Mouse (Mus musculus): Measurements from ENCODE around the gene Capn13. TPM values are rescaled to one million over a fixed set of nuclear protein-coding genes. Genes with fewer than 3 reads are reported as not detected.
A peak's percentile ranks its signal among the peaks of the same experiment; 100 is the strongest.
"Not testable (repeated sequence)": the region's sequence is repeated elsewhere in the genome, so short reads cannot be mapped to it uniquely, and the experiment has no call there.

Gene Capn13
- total RNA-seq, 1 experiment from 2014 or later: 0.10 TPM

GRCm38 (mm10) chr17:73298981-73299380 is 101.7 kb downstream of the Capn13 start:
- no peak for ATAC-seq (replicated peaks; ENCODE audit: insufficient number of reproducible peaks, low FRiP score, low TSS enrichment, poor library complexity, severe bottlenecking)

DNA sequence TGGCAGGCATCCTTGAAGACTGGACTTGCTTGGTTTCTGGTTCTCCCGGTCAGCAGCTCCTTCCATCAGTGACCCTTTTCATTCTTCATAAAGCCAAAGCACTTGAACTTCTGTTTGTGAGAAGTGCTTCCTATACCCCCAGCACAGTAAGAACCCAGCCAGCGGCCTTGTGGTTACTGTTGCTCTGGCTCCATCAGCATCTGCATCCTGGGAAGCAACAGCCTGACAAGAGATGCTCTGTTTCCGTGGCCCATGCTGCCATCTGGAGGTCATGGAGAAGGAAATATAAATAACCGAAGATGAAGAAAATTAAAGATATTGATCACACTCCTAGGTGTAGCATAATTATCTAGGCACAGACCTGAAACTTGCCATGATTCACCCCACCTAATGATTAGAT is 103.8 kb downstream of the Capn13 start:
- no peak for ATAC-seq (replicated peaks; ENCODE audit: insufficient number of reproducible peaks, low FRiP score, low TSS enrichment, poor library complexity, severe bottlenecking)

DNA sequence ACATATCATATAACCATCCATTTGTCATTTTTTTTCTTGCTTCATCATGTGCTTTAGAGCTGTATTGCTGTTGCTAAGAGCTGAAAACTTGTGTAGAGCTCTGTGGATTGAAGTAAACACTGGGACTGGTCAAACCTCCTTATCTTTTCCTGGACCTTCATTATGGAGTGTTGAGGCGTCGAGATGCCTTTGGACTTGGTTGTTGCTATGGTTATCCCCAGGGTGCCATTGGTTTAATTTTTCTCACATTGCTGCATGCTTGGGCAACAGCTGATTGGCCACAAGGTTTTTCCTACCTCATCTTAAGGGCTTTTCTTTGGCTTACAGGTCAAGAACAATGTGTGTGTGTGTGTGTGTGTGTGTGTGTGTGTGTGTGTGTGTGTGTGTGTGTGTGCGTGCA is 107.4 kb downstream of the Capn13 start:
- no peak for ATAC-seq (replicated peaks; ENCODE audit: insufficient number of reproducible peaks, low FRiP score, low TSS enrichment, poor library complexity, severe bottlenecking)

DNA sequence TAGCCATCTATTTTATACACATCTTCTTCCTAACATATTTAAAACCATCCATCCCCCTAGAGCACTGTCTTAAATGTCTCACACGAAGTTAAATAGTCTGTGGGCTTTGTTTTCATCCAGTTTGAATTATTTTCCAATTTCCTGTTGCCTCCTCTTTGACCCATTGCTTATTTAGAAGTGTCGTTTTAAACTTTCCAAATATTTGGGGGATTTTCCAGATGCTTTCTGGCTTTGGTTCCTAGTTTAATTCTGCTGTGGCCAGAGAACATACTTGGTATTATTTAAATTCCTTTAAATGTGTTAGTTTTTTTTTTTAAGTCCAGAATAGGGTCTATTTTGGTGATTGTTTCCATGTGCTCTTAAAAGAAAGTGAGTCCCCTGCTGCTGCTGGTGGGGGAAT is 116.4 kb downstream of the Capn13 start:
- ATAC-seq (replicated peaks; ENCODE audit: insufficient number of reproducible peaks, low FRiP score, low TSS enrichment, poor library complexity, severe bottlenecking): no peak

DNA sequence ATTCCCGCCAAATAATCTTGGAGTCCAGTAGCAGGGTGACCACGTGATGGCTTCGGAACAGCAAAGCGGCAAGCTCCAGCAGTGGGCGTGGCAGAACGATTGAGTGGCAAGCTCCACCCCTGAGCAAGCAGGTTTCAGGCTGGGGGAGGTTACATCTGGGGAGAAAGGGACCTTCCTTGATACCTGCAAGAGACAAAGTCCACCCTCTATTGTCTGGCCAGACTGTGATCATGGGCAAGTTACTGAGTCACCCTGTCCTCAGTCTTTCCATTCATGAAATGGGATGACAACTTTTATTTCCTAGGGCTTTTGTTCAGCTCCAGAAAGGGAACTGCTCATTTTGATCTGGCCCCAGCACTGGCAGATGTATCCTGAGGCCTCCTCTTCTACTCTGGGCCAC is 118.0 kb downstream of the Capn13 start:
- not testable (repeated sequence) for ATAC-seq (replicated peaks; ENCODE audit: insufficient number of reproducible peaks, low FRiP score, low TSS enrichment, poor library complexity, severe bottlenecking)

- ATAC-seq (replicated peaks; ENCODE audit: insufficient number of reproducible peaks, low FRiP score, low TSS enrichment, poor library complexity, severe bottlenecking): no peak
Measured at GRCm38 (mm10) chr17:73277770-73278169, 122.9 kb downstream of the Capn13 start.

DNA sequence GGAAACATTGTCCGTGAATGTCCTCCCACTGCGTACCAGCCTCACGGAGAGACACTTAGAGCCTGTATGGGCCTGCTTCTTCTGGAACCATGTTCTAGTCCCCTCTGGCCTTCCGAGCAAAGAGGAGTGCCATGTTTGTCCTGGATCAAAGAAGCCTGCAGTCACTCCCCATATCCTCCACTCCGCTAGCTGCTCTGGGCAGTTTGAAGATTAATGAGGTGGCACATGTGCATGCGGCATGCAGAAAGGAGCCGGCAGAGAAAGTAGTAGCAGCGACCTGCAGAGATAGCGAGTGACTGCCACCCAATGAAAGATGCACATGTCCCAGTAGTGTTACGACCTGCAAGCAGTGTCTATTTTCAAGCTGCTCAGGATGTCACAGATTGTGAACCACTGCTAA is 125.6 kb downstream of the Capn13 start:
- no peak for ATAC-seq (replicated peaks; ENCODE audit: insufficient number of reproducible peaks, low FRiP score, low TSS enrichment, poor library complexity, severe bottlenecking)

DNA sequence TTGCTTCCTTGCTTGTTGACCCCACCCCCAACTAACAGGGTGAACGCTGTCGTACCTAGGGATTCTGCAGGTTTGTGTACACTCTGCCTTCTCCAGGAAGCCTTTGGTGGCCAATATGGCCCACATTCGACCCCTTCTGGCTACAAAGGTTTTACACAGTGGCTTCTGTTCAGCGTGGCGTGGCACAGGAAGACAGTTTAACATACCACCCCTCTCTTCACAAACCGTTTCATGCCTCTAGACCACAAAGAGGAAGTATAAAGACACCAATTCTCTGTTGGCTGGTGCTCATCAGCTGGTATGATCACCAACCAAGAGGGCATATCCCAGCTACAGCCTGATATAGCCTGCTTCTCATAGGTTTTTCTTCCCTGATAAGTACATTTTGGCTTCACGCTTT is 126.9 kb downstream of the Capn13 start:
- peak; percentile 79 for ATAC-seq (replicated peaks; ENCODE audit: insufficient number of reproducible peaks, low FRiP score, low TSS enrichment, poor library complexity, severe bottlenecking)

DNA sequence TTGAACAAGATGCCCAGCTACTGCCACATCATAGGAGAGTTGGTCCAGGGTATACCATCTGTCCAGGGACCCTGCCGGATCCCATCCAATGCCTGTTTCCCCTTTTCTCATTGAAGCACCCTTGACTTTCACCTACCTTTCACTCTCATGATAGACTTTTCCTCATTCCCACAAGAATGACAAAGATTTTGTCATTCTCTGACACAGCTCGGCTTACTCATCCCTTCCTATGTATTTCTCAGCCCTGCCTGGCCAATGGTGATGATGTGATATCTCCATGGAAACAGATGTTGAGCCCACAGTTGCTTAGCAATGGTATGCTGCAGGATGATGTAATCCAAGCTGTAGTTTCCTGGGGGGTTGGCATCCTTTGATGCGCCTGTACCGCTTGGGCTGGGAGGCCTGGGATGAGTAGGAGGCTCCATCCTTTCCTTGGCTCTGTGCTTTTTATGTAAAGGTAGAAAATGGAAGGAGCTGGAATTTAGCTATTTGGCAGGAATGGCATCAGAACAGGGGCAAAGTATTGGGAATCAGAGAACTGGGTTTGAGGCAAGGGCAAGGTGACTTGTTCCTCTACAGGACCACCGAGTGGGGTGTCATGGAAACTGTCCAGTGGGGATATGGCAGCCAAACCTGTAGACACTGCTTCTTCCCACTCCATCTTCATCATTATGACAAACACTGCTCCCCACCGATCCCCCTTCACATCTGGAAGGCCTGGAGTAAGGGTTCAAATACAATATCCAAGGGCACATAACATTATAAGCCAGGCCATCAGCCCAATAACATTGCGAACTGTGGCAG is 128.7 kb downstream of the Capn13 start:
- no peak for ATAC-seq (replicated peaks; ENCODE audit: insufficient number of reproducible peaks, low FRiP score, low TSS enrichment, poor library complexity, severe bottlenecking)

DNA sequence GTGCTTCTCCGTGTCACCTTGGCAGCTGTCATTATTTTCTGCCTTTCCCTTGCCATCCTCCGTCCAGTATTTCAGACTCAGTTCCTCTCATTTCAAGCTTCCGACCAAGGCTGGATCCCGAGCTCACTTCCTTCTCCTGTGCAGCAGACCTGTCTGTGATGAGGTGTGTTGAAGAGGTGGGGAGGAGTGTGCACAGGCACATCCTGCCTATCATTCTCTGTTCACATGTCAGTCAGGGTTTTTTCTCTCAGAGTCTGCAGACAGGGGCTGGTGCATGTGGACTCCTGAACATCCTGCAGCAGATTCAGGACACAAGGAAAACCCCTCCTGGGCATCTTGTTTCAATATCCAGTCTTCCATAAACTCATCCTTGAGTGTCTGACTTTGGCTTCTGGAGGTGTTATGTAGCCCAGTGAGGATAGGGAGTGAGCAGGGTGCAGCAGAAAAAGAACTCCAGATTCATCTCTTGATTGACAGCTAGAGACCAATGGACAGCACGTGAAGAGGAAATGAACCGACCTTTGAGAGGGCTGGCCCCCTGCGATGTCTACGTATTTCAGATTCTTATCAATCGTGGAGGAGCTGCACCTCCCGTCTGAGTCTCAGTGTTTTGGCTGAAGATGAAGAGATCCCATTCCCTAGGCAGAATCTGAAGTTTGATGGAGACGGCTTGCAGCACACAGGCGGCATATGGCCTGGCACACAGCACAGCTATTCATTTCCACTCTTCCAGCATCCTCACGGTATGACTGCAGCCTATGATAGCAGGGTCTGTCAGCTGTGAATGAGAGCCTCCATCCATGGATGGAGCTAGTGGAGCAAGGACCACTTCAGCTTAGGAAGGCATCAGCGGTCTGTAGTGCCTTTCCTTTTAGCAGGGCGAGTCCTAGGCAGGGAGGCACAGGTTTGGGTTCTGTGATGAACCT is 129.5 kb downstream of the Capn13 start:
- ATAC-seq (replicated peaks; ENCODE audit: insufficient number of reproducible peaks, low FRiP score, low TSS enrichment, poor library complexity, severe bottlenecking): no peak

DNA sequence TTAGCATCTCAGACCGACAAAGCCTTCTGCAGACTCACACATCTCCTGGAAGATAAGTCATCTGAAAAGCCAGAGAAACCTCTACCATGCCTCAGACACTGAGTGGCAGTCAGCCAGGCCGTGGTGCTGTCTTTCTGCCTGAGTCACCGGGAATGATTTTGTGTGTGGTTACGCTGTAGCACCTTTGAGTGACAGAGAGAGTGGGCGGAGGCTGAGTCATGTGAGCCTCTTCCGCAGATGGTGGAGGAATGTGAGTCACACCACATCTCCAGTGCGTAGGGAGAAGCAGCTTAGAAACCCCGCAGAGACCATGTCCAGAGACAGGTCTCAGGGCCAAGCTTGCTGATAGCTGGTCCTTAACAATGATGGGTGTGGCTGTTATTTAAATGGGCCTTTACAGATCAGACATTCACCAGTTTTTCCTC is 137.6 kb downstream of the Capn13 start:
- ATAC-seq (replicated peaks; ENCODE audit: insufficient number of reproducible peaks, low FRiP score, low TSS enrichment, poor library complexity, severe bottlenecking): peak; percentile 84

- ATAC-seq (replicated peaks; ENCODE audit: insufficient number of reproducible peaks, low FRiP score, low TSS enrichment, poor library complexity, severe bottlenecking): no peak
Measured at GRCm38 (mm10) chr17:73262558-73262957, 138.1 kb downstream of the Capn13 start.

DNA sequence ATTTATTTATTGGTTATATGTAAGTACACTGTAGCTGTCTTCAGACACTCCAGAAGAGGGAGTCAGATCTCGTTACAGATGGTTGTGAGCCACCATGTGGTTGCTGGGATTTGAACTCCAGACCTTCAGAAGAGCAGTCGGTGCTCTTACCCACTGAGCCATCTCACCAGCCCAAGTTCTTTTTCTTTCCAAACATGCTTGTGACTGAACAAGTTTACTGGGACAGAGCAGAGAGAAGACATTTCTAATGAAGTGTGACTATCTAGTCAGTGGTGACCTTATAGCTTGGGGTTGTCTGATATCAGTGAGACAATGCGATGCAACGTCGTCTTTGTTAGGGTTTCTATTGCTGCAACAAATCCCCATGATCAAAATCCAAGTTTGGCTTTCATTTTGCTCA is 141.4 kb downstream of the Capn13 start:
- ATAC-seq (replicated peaks; ENCODE audit: insufficient number of reproducible peaks, low FRiP score, low TSS enrichment, poor library complexity, severe bottlenecking): not testable (repeated sequence)

GRCm38 (mm10) chr17:73258620-73259019 is 142.0 kb downstream of the Capn13 start:
- ATAC-seq (replicated peaks; ENCODE audit: insufficient number of reproducible peaks, low FRiP score, low TSS enrichment, poor library complexity, severe bottlenecking): no peak
